Mouse (Mus musculus) testis, adult 2 months (tissue): ENCODE measurements around the gene Tspan9.

Experiments
- CTCF ChIP-seq: fragments of 200-500 bp; IDR thresholded peaks from 2 replicates; pipeline ENCODE4 v1.5.1; 2012; ENCODE audit warnings: low read depth, mild to moderate bottlenecking, inconsistent platforms, low read length, moderate library complexity; ENCODE audit not compliant: control insufficient read depth, insufficient read depth, insufficient replicate concordance
- POLR2A ChIP-seq: fragments of 200-500 bp; IDR thresholded peaks from 2 replicates; pipeline ENCODE4 v1.6.1; 2012; ENCODE audit warnings: low read depth, mild to moderate bottlenecking, inconsistent platforms, low read length, moderate library complexity; ENCODE audit not compliant: control insufficient read depth

GRCm38 (mm10) chr6:127942421-127942820, 201.0 kb downstream of the Tspan9 start:
- no peak for TF ChIP-seq CTCF
- no peak for TF ChIP-seq POLR2A
